Mouse (Mus musculus) E14TG2a.4 (cell line): Measurements from ENCODE around the gene Dock2.

Source experiments
- CTCF ChIP-seq: conservative IDR thresholded peaks from 2 replicates; pipeline ENCODE4 v1.5.1; 2014; ENCODE audit warnings: low read length
- NANOG ChIP-seq: IDR thresholded peaks from 2 replicates; pipeline ENCODE4 v1.6.1; 2014; ENCODE audit warnings: borderline replicate concordance, low read length, mixed read lengths
- POU5F1 ChIP-seq: IDR thresholded peaks from 2 replicates; pipeline ENCODE4 v1.6.1; 2014; ENCODE audit warnings: low read length, borderline replicate concordance

- no peak for TF ChIP-seq CTCF
- TF ChIP-seq POU5F1 = no peak
- no peak for TF ChIP-seq NANOG
Observed at GRCm38 (mm10) chr11:34421061-34421460, 362.6 kb downstream of the Dock2 start.
